Mouse (Mus musculus) left cerebral cortex, postnatal 4 days (tissue): ENCODE results near the gene Dgcr2. TPM values are rescaled to one million over a fixed set of nuclear protein-coding genes. Genes with fewer than 3 reads are reported as not detected.

Experiments used
- DNase-seq: peaks from one replicate; pipeline ENCODE4 v3.0.0-alpha.2; 2022
- intact Hi-C: fragments of 180-260 bp; cut with DNase I; formaldehyde crosslinking; loops from one replicate; pipeline ENCODE4 v1.15.1; 2025
- total RNA-seq, 2 experiments: library from RNA; stranded (reverse); gene quantifications; 2 replicates each; pipeline ENCODE4 v1.2.3; 2021

Dgcr2 gene
- total RNA-seq, 2 experiments from 2014 or later: 116 to 123 TPM

- no peak for DNase-seq
- intact Hi-C loops: no loop called here
Measured at GRCm38 (mm10) chr16:17914307-17915249, 16.2 kb upstream of the Dgcr2 start, which contains the start of gene Gsc2. Gene Gsc2, minus strand, starts transcription at chr16:17915059.

- DNase-seq: peak; percentile 89
Measured at GRCm38 (mm10) chr16:17911052-17911595, 12.8 kb upstream of the Dgcr2 start, which contains the start of gene Ess2. Gene Ess2, minus strand, starts transcription at chr16:17911348.

GRCm38 (mm10) chr16:17896091-17896490 lies 2.3 kb downstream of the Dgcr2 start:
- intact Hi-C loops: no loop called here
- no peak for DNase-seq

More at GRCm38 (mm10) chr16:17911052-17911595, 12.8 kb upstream of the Dgcr2 start, which contains the start of gene Ess2:
- intact Hi-C loops: no loop called here

- no peak for DNase-seq
- intact Hi-C loops: no loop called here
Measured at GRCm38 (mm10) chr16:17893923-17894322, 4.4 kb downstream of the Dgcr2 start, which contains the start of gene Tssk1. Gene Tssk1, plus strand, starts transcription at chr16:17894223.

- peak; percentile 71 for DNase-seq
- intact Hi-C loops: no loop called here
Measured at GRCm38 (mm10) chr16:17892606-17893005, 5.8 kb downstream of the Dgcr2 start.

- peak; percentile 100 for DNase-seq
Measured at GRCm38 (mm10) chr16:17891567-17891959, 6.8 kb downstream of the Dgcr2 start, which contains the start of gene Gm20518. Gene Gm20518, minus strand, starts transcription at chr16:17891671.

GRCm38 (mm10) chr16:17890917-17891566 lies 7.3 kb downstream of the Dgcr2 start:
- intact Hi-C loops: no loop called here
- DNase-seq: peak; percentile 95

More at GRCm38 (mm10) chr16:17891567-17891959, 6.8 kb downstream of the Dgcr2 start, which contains the start of gene Gm20518:
- intact Hi-C loops: no loop called here

GRCm38 (mm10) chr16:17890342-17890727 lies 8.0 kb downstream of the Dgcr2 start:
- DNase-seq: no peak
- intact Hi-C loops: no loop called here

GRCm38 (mm10) chr16:17889689-17890341 lies 8.5 kb downstream of the Dgcr2 start:
- intact Hi-C loops: no loop called here
- DNase-seq: no peak

- intact Hi-C loops: no loop called here
- DNase-seq: no peak
Measured at GRCm38 (mm10) chr16:17884116-17884515, 14.2 kb downstream of the Dgcr2 start.

- intact Hi-C loops: no loop called here
- no peak for DNase-seq
Measured at GRCm38 (mm10) chr16:17882196-17882595, 16.2 kb downstream of the Dgcr2 start.

GRCm38 (mm10) chr16:17879571-17879970 lies 18.8 kb downstream of the Dgcr2 start:
- intact Hi-C loops: no loop called here
- DNase-seq: no peak

GRCm38 (mm10) chr16:17876096-17876495 lies 22.3 kb downstream of the Dgcr2 start:
- no peak for DNase-seq
- intact Hi-C loops: no loop called here

GRCm38 (mm10) chr16:17875174-17875573 lies 23.2 kb downstream of the Dgcr2 start:
- no peak for DNase-seq
- intact Hi-C loops: no loop called here

GRCm38 (mm10) chr16:17872995-17873394 lies 25.4 kb downstream of the Dgcr2 start:
- DNase-seq: no peak
- intact Hi-C loops: no loop called here

- DNase-seq: no peak
- intact Hi-C loops: no loop called here
Measured at GRCm38 (mm10) chr16:17871248-17871647, 27.1 kb downstream of the Dgcr2 start.

GRCm38 (mm10) chr16:17865770-17866169 lies 32.6 kb downstream of the Dgcr2 start:
- no peak for DNase-seq
- intact Hi-C loops: no loop called here

GRCm38 (mm10) chr16:17865293-17865692 lies 33.1 kb downstream of the Dgcr2 start:
- no peak for DNase-seq
- intact Hi-C loops: no loop called here

- no peak for DNase-seq
- intact Hi-C loops: no loop called here
Measured at GRCm38 (mm10) chr16:17858592-17858991, 39.8 kb downstream of the Dgcr2 start.

GRCm38 (mm10) chr16:17857157-17857556 lies 41.2 kb downstream of the Dgcr2 start:
- intact Hi-C loops: no loop called here
- no peak for DNase-seq

GRCm38 (mm10) chr16:17853263-17853662 lies 45.1 kb downstream of the Dgcr2 start:
- intact Hi-C loops: no loop called here
- no peak for DNase-seq
